ENCODE assay signal across 9 mouse cellular contexts in genomic region chr7:25268588-25268987, GRCm38 (mm10). TPM values are rescaled to one million over a fixed set of nuclear protein-coding genes. Genes with fewer than 3 reads are reported as not detected.
A peak's percentile ranks its signal among the peaks of the same experiment; 100 is the strongest.
DNase-seq lines count a peak whose midpoint lies in the region; ATAC-seq and TF ChIP-seq lines count a peak whose summit lies in the region.
"Had no signal": no experiment of that assay in that cellular context is flagged by ENCODE, and none has a peak within 500 bp of the region (broad histone marks: within the 10 kb centered on the region; RNA-seq: fewer than 3 reads in every experiment).

No protein-coding gene starts in this region.

- H3K9me3 ChIP-seq in kidney, embryonic 15.5 days (replicated peaks): no peaks in the 10 kb centered on the region
- no peaks in the 10 kb centered on the region for H3K9me3 ChIP-seq in hindbrain, embryonic 13.5 days
- H3K9me3 ChIP-seq in midbrain, embryonic 13.5 days: no peaks in the 10 kb centered on the region

- 4% methylated on average over 7 of the region's 7 CpGs for WGBS in kidney, embryonic 15.5 days
- WGBS in hindbrain, embryonic 13.5 days: 2% methylated on average over 7 of the region's 7 CpGs
- WGBS in midbrain, embryonic 13.5 days: 6% methylated on average over 7 of the region's 7 CpGs

- no peak for TF ChIP-seq POLR2A in bone marrow macrophage, adult 2 months (IDR thresholded peaks at IDR 0.05; ENCODE audit: borderline replicate concordance, low read depth, low read length)

- no peak for DNase-seq in kidney, adult 9 months
- DNase-seq in frontal cortex, adult 2 months (ENCODE audit: extremely low spot score in 1 of 2, low spot score in 1 of 2): no peak
- no peak for DNase-seq in gastrocnemius, postnatal 14 days

- peaks cover 46% of the 10 kb centered on the region for H3K4me1 ChIP-seq in kidney, embryonic 15.5 days
- peaks cover 24% of the 10 kb centered on the region for H3K4me1 ChIP-seq in bone marrow macrophage, adult 2 months (ENCODE audit: control insufficient read depth, insufficient read depth, low read length)
- H3K4me1 ChIP-seq in hindbrain, embryonic 13.5 days (replicated peaks): peaks cover 43% of the 10 kb centered on the region
- peaks cover 33% of the 10 kb centered on the region for H3K4me1 ChIP-seq in midbrain, embryonic 13.5 days (replicated peaks)

- peak overlapping the region; percentile 81 for H3K4me3 ChIP-seq in kidney, embryonic 15.5 days (replicated peaks)
- peak overlapping the region; percentile 79 for H3K4me3 ChIP-seq in bone marrow macrophage, adult 2 months (ENCODE audit: insufficient read depth, low read length)
- H3K4me3 ChIP-seq in hindbrain, embryonic 13.5 days: peak overlapping the region; percentile 76
- H3K4me3 ChIP-seq in midbrain, embryonic 13.5 days (replicated peaks): peak overlapping the region; percentile 77

- peak overlapping the region; percentile 82 for H3K4me2 ChIP-seq in kidney, embryonic 15.5 days
- peak overlapping the region; percentile 83 for H3K4me2 ChIP-seq in hindbrain, embryonic 13.5 days
- H3K4me2 ChIP-seq in midbrain, embryonic 13.5 days (replicated peaks): peak overlapping the region; percentile 72

- TF ChIP-seq CTCF in bone marrow macrophage, adult 2 months (IDR thresholded peaks at IDR 0.05; ENCODE audit: low read depth, low read length): no peak

- H3K27me3 ChIP-seq in kidney, embryonic 15.5 days: no peaks in the 10 kb centered on the region
- peaks cover 14% of the 10 kb centered on the region; the same call in 1 of the 2 replicates for H3K27me3 ChIP-seq in hindbrain, embryonic 13.5 days
- H3K27me3 ChIP-seq in midbrain, embryonic 13.5 days: 0 out of 2 replicates have a peak, but pooled peaks cover 3% of the 10 kb centered on the region

- peak overlapping the region; percentile 79 for H3K9ac ChIP-seq in kidney, embryonic 15.5 days
- H3K9ac ChIP-seq in hindbrain, embryonic 13.5 days: peak overlapping the region; percentile 88
- H3K9ac ChIP-seq in midbrain, embryonic 13.5 days (replicated peaks): peak overlapping the region; percentile 88

- peaks cover 29% of the 10 kb centered on the region for H3K36me3 ChIP-seq in kidney, embryonic 15.5 days
- peaks cover 29% of the 10 kb centered on the region for H3K36me3 ChIP-seq in hindbrain, embryonic 13.5 days
- H3K36me3 ChIP-seq in midbrain, embryonic 13.5 days: peaks cover 29% of the 10 kb centered on the region

- ATAC-seq in kidney, embryonic 15.5 days (replicated peaks; ENCODE audit: low FRiP score): no peak
- ATAC-seq in hindbrain, embryonic 13.5 days (ENCODE audit: low FRiP score): 0 out of 2 replicates have a peak, but pooled peaks have one; percentile 0
- peak; percentile 0; the same call in 1 of the 2 replicates for ATAC-seq in midbrain, embryonic 13.5 days
- no peak for ATAC-seq in cerebellum, adult (ENCODE audit: insufficient number of reproducible peaks, low FRiP score, low TSS enrichment)

- peak overlapping the region; percentile 94 for H3K27ac ChIP-seq in kidney, embryonic 15.5 days
- H3K27ac ChIP-seq in bone marrow macrophage, adult 2 months (ENCODE audit: insufficient read depth, low read depth, low read length): peak overlapping the region; percentile 85
- peak overlapping the region; percentile 91 for H3K27ac ChIP-seq in hindbrain, embryonic 13.5 days
- H3K27ac ChIP-seq in midbrain, embryonic 13.5 days: peak overlapping the region; percentile 89

- intact Hi-C loops in gastrocnemius, postnatal 14 days (cut with DNase I; ENCODE audit: low total_unique reads): no loop called here

RNA-seq across cellular contexts. Expression of gene Cic, which starts 1.1 kb away (rescaled TPM):
- 28.2 and 32.4 TPM in 2 replicates for polyA plus RNA-seq in kidney, embryonic 15.5 days (2015; fragmentation: Nextera tagmentation; extraction: Ambion mirVana)
- 251 and 272 TPM in 2 replicates for polyA plus RNA-seq in bone marrow macrophage, adult 2 months (2012; ENCODE audit: insufficient read depth, insufficient read length, missing spikeins)
- polyA plus RNA-seq in hindbrain, embryonic 13.5 days (2015; fragmentation: Nextera tagmentation; extraction: Ambion mirVana): 36.9 and 42.4 TPM in 2 replicates
- polyA plus RNA-seq in midbrain, embryonic 13.5 days (2015; fragmentation: Nextera tagmentation; extraction: Ambion mirVana): 37.6 and 44.2 TPM in 2 replicates
- 92.4 and 104 TPM in 2 replicates for polyA plus RNA-seq in frontal cortex, adult 2 months (2012; rRNA removed)
- total RNA-seq in gastrocnemius, postnatal 14 days (2021): 10 to 100 TPM; 38.2 to 44.1 TPM

RNA-seq across cellular contexts. Expression of gene Erf, which starts 18.0 kb away (rescaled TPM):
- polyA plus RNA-seq in kidney, embryonic 15.5 days (2015; fragmentation: Nextera tagmentation; extraction: Ambion mirVana): 16.9 and 17.9 TPM in 2 replicates
- 22.7 and 27.8 TPM in 2 replicates for polyA plus RNA-seq in bone marrow macrophage, adult 2 months (2012; ENCODE audit: insufficient read depth, insufficient read length, missing spikeins)
- 4.0 and 4.2 TPM in 2 replicates for polyA plus RNA-seq in hindbrain, embryonic 13.5 days (2015; fragmentation: Nextera tagmentation; extraction: Ambion mirVana)
- polyA plus RNA-seq in midbrain, embryonic 13.5 days (2015; fragmentation: Nextera tagmentation; extraction: Ambion mirVana): 4.4 and 5.7 TPM in 2 replicates
- 38.9 TPM in 2 replicates for polyA plus RNA-seq in frontal cortex, adult 2 months (2012; rRNA removed)
- total RNA-seq in gastrocnemius, postnatal 14 days (2021): 10 to 100 TPM in 1 of 2 experiments, 1 to 10 TPM in 1; 9.8 to 11.8 TPM

RNA-seq across cellular contexts. Expression of gene Pafah1b3, which starts 29.2 kb away (rescaled TPM):
- polyA plus RNA-seq in kidney, embryonic 15.5 days (2015; fragmentation: Nextera tagmentation; extraction: Ambion mirVana): 181 and 191 TPM in 2 replicates
- 35.5 and 38.0 TPM in 2 replicates for polyA plus RNA-seq in bone marrow macrophage, adult 2 months (2012; ENCODE audit: insufficient read depth, insufficient read length, missing spikeins)
- 619 and 632 TPM in 2 replicates for polyA plus RNA-seq in hindbrain, embryonic 13.5 days (2015; fragmentation: Nextera tagmentation; extraction: Ambion mirVana)
- 665 and 668 TPM in 2 replicates for polyA plus RNA-seq in midbrain, embryonic 13.5 days (2015; fragmentation: Nextera tagmentation; extraction: Ambion mirVana)
- 33.5 and 43.0 TPM in 2 replicates for polyA plus RNA-seq in frontal cortex, adult 2 months (2012; rRNA removed)
- total RNA-seq in gastrocnemius, postnatal 14 days (2021): 1 to 10 TPM; 3.0 to 4.5 TPM

RNA-seq across cellular contexts. Expression of gene Gsk3a, which starts 30.9 kb away (rescaled TPM):
- polyA plus RNA-seq in kidney, embryonic 15.5 days (2015; fragmentation: Nextera tagmentation; extraction: Ambion mirVana): 10.7 and 12.1 TPM in 2 replicates
- polyA plus RNA-seq in bone marrow macrophage, adult 2 months (2012; ENCODE audit: insufficient read depth, insufficient read length, missing spikeins): 78.6 and 87.1 TPM in 2 replicates
- 13.9 and 14.6 TPM in 2 replicates for polyA plus RNA-seq in hindbrain, embryonic 13.5 days (2015; fragmentation: Nextera tagmentation; extraction: Ambion mirVana)
- polyA plus RNA-seq in midbrain, embryonic 13.5 days (2015; fragmentation: Nextera tagmentation; extraction: Ambion mirVana): 13.7 and 15.9 TPM in 2 replicates
- 241 and 244 TPM in 2 replicates for polyA plus RNA-seq in frontal cortex, adult 2 months (2012; rRNA removed)
- total RNA-seq in gastrocnemius, postnatal 14 days (2021): 10 to 100 TPM; 46.5 to 51.4 TPM

RNA-seq across cellular contexts. Expression of gene Prr19, which starts 32.6 kb away (rescaled TPM):
- 0.90 and 1.0 TPM in 2 replicates for polyA plus RNA-seq in kidney, embryonic 15.5 days (2015; fragmentation: Nextera tagmentation; extraction: Ambion mirVana)
- not detected in 2 replicates for polyA plus RNA-seq in bone marrow macrophage, adult 2 months (2012; ENCODE audit: insufficient read depth, insufficient read length, missing spikeins)
- polyA plus RNA-seq in hindbrain, embryonic 13.5 days (2015; fragmentation: Nextera tagmentation; extraction: Ambion mirVana): 2.3 TPM in 2 replicates
- 2.1 and 3.1 TPM in 2 replicates for polyA plus RNA-seq in midbrain, embryonic 13.5 days (2015; fragmentation: Nextera tagmentation; extraction: Ambion mirVana)
- 0.17 and 0.28 TPM in 2 replicates for polyA plus RNA-seq in frontal cortex, adult 2 months (2012; rRNA removed)
- not detected for total RNA-seq in gastrocnemius, postnatal 14 days (2021)
- total RNA-seq: gastrocnemius, postnatal 4 days had no signal

Comparison
In these comparisons a context has a peak if more than half of its experiments do, and no peak if none do; other contexts are left out.
1. ATAC-seq: peak in hindbrain, embryonic 13.5 days (single experiment) and midbrain, embryonic 13.5 days (single experiment); none in kidney, embryonic 15.5 days (single experiment) and cerebellum, adult (single experiment).
2. Peak in every context shown above with its lines, with median percentiles within 50 percentile points of each other: H3K27ac ChIP-seq, H3K4me2 ChIP-seq, H3K4me3 ChIP-seq and H3K9ac ChIP-seq.